Comparison of ENCODE assay signal across 17 mouse cellular contexts in genomic region chr2:181787852-181788251, GRCm38 (mm10). TPM values are rescaled to one million over a fixed set of nuclear protein-coding genes. Genes with fewer than 3 reads are reported as not detected.
"Had no signal": no experiment of that assay in that cellular context is flagged by ENCODE, and none has a peak within 500 bp of the region (broad histone marks: within the 10 kb centered on the region; RNA-seq: fewer than 3 reads in every experiment).

No protein-coding gene starts in this region.

- H3K27ac ChIP-seq: limb, embryonic 10.5 days; liver, embryonic 15.5 days; neural tube, embryonic 12.5 days had no signal

- ATAC-seq: lung, postnatal 0 days had no signal

- H3K4me3 ChIP-seq: layer of hippocampus, adult 2 months; limb, embryonic 10.5 days; liver, embryonic 15.5 days; myocyte; neural tube, embryonic 12.5 days had no signal

- DNase-seq: kidney, postnatal 10 days; kidney, postnatal 4 days; lung, adult 2 months; lung, postnatal 4 days; right cerebral cortex, adult 18-20 months; right cerebral cortex, postnatal 25 days; thymus, postnatal 4 days had no signal

- H3K4me2 ChIP-seq: liver, embryonic 11.5 days; liver, embryonic 15.5 days; midbrain, embryonic 11.5 days; neural tube, embryonic 12.5 days had no signal

- H3K9me3 ChIP-seq: limb, embryonic 10.5 days; liver, embryonic 15.5 days; neural tube, embryonic 12.5 days had no signal

- H3K4me1 ChIP-seq: limb, embryonic 10.5 days; liver, embryonic 15.5 days; neural tube, embryonic 12.5 days had no signal

- H3K9ac ChIP-seq: liver, embryonic 15.5 days; neural tube, embryonic 12.5 days had no signal

- H3K27me3 ChIP-seq: liver, embryonic 15.5 days; neural tube, embryonic 12.5 days had no signal

- H3K36me3 ChIP-seq: limb, embryonic 10.5 days; liver, embryonic 15.5 days had no signal

RNA-seq across cellular contexts. Expression of gene Myt1, which starts 24.7 kb away (rescaled TPM):
- total RNA-seq: megakaryocyte, adult 5-6 weeks had no signal
- polyA plus RNA-seq: kidney, embryonic 14.5 days; limb, embryonic 10.5 days; liver, embryonic 15.5 days; lung, adult 2 months; lung, postnatal 0 days had no signal
